Mouse (Mus musculus) thymus, postnatal 36 days (tissue): ENCODE measurements around the gene Jam2.

Source experiments
- DNase-seq, 2 experiments: peaks; one replicate each; pipeline ENCODE4 v3.0.0; 2022; ENCODE audit warnings: mixed read lengths in 2 of 2

Jam2 gene

GRCm38 (mm10) chr16:84783279-84783678 lies 9.4 kb downstream of the Jam2 start:
- no peak for DNase-seq

DNA sequence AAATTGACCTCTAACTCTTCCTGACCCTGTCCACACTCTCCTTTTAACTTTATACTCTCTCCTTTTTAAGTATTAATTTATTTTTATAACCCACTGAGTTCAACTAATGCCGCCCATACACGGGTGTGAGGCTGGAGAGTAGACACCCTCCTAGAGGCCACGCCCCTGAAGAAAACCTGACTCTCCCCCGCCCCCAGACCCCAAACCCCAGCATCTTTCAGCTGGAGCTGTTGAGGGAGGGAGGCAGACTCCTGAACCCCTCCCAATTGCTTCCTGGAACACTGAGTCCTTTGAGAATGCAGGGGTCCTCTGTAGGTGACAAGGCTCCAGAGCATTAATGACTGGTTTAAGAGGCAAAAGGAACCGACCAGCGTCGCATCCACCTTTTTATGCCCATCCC lies 11.0 kb downstream of the Jam2 start:
- DNase-seq: no peak

GRCm38 (mm10) chr16:84790595-84791165 lies 16.8 kb downstream of the Jam2 start:
- no peak for DNase-seq

DNA sequence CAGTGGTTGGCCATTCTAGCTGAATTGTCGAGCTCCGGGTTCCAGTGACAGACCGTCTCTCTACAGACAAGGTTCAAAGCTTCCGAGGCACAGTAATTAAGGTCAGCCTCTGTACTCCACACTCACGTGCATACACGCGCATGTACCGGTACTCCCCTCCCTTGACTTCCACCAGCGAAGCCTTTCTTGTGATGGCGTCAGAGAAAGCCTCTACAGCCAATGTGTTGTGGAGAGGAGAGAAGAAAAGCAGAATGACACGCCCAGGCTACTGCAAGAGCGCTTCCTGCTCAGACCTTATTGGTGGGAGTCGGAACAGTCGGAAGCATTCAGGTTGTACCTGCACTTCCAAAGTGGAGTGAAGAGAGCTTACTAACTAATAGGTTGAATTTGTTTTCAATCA lies 19.5 kb downstream of the Jam2 start:
- no peak for DNase-seq

DNA sequence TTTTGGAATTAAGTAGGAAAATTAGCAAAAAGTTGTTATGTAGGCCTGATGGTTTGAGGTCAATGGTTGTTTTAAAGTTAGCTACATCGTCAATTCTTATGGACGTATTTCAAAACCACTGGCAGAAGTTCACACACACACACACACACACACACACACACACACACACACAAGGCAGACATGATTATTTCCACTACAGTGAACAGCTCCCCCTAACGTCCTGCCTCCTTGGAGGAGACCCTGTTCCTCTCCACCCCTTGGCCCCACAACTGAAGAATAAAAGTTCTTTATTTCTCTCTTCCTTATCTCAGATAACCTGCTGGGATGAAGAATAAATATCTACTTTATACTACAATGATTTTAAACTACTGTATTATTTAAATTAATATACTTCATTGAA lies 21.4 kb downstream of the Jam2 start:
- no peak for DNase-seq

DNA sequence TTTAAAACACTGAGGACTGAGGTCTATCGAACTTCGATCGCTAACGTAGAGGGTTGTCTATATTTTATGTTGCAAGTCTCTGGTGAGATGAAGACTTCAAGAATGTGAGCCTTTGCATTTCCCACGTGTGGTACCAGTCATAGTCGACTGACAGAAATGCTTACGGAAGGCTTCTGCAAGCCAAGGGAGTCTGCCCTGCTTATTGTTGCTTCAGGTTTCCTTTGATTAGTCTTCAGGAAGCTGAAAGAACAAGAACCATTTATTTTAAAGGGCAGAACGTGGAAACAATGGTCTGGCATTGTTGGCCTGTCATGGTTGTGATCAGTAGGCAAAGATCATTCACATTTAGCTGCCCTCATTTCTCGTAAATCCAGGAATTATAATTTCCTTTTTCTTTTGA lies 22.8 kb downstream of the Jam2 start:
- DNase-seq: no peak

- no peak for DNase-seq
Observed at GRCm38 (mm10) chr16:84800038-84800437, 26.1 kb downstream of the Jam2 start.

- DNase-seq: no peak
Observed at GRCm38 (mm10) chr16:84802217-84802616, 28.3 kb downstream of the Jam2 start.

GRCm38 (mm10) chr16:84804866-84805265 lies 30.9 kb downstream of the Jam2 start:
- no peak for DNase-seq

DNA sequence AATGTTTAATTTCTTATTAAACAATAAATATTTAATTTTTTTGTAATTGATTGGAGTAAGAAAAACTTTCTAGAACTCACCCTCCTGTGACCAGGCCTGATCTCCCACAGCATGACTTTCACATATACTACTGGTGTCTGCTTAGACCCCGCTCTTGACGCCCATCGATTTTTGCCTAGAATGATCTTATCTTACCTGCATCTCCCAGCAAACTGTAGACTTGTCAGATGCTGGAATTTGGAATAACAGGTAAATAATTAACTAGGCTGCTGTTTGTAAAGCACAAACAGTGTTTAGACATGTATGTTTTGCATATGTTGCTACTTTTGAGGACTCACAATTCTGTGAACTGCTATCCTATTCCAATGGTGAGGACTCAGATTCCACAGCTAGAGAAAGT lies 32.3 kb downstream of the Jam2 start:
- DNase-seq: no peak

DNA sequence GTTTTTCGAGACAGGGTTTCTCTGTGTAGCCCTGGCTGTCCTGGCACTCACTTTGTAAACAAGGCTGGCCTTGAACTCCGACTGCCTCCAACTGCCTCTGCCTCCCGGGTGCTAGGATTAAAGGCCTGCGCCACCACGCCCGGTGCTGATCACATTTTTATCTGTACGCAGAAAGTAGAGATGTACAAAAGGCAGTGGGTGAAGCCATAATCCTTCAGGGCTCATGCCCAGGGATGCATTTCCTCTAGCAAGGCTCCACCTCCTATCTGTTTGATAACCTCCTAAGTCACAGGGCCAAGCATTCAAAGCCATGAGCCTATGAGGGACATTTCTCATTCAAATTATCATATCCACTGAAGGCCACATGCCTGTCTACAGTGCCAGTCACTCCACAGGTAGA lies 34.0 kb downstream of the Jam2 start:
- no peak for DNase-seq

- no peak for DNase-seq
Observed at GRCm38 (mm10) chr16:84810254-84810653, 36.3 kb downstream of the Jam2 start.

- DNase-seq: no peak
Observed at GRCm38 (mm10) chr16:84813852-84814251, 39.9 kb downstream of the Jam2 start.

GRCm38 (mm10) chr16:84814511-84814910 lies 40.6 kb downstream of the Jam2 start:
- DNase-seq: no peak

DNA sequence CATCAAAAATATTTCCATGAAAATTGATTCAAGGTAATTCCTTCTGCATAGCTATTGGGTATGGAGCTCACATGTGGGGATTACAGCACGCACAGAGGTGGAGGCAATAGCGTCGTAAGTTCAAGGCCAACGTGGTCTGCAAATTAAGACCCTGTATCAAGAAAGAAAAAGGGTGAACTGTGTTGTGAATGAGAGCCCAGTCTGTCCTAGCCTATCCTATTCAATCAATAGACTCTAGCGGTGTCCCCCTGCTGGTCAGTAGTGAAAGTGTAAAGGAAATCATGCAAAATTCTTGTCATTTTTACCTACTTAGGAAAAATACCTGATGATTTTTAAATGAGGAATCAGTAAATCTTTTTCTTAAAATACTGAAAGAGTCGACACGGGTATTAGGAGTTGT lies 43.5 kb downstream of the Jam2 start:
- DNase-seq: no peak

DNA sequence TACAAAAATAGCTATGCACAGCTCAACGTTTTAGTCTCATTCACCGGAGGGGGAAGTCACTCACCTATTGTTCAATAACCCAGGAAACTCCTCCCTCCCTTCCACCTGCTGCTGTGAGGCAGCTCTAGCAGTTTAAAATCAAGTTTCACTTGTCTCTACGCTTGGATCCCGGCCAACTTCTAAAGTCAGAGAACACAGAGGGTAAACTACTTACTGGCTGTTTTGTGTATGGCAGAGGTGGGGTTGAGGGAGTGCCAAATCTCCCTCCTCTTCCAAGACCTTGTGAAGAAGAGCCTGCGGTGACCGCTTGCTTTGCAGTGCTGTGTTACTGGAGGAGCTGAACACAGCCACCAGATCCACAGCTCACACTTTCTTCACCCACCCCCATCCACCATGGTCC lies 51.1 kb downstream of the Jam2 start:
- DNase-seq: no peak

DNA sequence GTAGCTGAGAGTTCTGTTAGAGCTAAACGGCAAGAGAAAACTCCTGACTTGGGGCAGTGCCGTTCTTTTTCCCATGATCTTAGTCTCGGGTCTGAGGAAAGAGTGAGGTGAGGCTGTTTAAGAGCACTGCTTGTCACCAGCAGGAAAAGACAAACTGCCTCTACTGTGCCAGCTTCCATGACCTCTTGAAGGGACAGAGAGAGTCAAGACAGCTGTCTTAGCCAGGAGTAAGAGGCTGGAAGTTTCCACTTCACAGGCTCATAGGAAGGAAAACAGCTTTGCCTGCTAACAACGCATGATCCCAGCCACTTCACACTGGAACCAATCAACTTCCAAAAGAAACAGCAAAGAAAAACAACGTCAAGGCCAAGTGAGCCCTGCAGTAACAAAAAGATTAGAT lies 57.8 kb downstream of the Jam2 start:
- no peak for DNase-seq

DNA sequence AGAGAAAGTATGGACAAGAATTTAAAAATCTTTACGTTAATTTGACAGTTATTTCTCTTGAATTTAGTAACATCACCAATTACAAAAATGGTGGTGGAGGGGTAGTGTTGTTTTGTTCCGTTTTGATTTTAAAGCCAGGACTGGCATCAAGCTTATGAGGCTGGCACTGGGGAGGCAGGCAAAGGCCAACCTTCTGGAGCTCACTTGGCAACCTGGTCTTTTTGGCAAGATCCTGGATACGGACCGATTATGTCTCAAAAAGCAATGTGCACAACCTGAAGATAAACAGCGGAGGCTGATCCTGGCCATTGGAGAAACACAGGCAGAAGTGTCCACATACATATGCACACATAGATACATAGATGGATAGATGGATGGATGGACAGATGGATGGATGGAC lies 58.8 kb downstream of the Jam2 start:
- no peak for DNase-seq

DNA sequence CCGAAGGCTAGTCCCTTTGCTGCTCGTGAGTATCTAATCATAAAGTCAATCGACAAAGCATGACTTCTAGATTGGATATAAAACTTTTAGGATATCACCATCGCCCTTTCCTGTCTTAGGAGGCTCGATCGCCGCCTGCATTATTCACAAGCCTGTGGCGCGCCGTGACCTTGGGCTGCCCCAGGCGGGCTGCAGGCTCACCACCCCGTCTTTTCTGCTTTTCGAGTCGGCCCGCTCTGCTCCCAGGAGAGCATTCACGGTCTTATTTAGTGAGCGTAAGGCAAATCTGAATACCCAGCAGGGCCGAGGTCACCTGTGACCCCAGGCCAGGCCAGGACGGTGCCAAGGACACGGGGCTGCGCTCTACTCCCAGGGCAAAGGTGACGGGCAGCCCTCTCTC lies 60.4 kb downstream of the Jam2 start:
- DNase-seq: no peak

GRCm38 (mm10) chr16:84834745-84835440 lies 61.0 kb downstream of the Jam2 start, which contains the start of gene Gabpa:
TSS of gene Gabpa (plus strand) at chr16:84834925.
- peak; percentile 87 to 93 for DNase-seq

- DNase-seq: peak; percentile 82 to 85
Observed at GRCm38 (mm10) chr16:84835441-84835822, 61.5 kb downstream of the Jam2 start, which contains the start of gene Atp5j. TSS of gene Atp5j (minus strand) at chr16:84835625.

- peak in 1 of 2 experiments; percentile 45 for DNase-seq
Observed at GRCm38 (mm10) chr16:84835823-84836743, 62.2 kb downstream of the Jam2 start.

- DNase-seq: no peak
Observed at GRCm38 (mm10) chr16:84838576-84838975, 64.7 kb downstream of the Jam2 start.

DNA sequence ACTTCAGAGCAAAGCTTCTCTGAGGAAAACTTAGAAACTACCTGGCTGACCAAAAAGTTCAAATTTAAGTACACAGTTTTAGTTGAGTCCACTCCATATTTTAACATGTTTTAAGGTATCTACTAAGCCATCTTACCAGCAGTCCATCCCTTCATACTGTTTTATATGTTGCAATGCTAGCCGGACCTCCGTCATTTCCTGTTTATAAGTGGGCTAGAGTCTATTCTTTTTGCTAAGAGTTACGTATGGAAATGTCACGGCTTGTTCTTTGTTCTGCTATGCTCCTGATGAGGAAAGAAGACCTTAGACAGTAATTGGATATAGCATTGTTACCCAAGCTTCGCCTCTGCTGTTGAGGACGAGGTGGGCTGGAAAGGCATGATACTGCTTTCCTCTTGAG lies 79.6 kb downstream of the Jam2 start:
- DNase-seq: no peak
